Mouse (Mus musculus): ENCODE data around the gene Card6.

The Card6 gene

GRCm38 (mm10) chr15:5129111-5129805 is 20.9 kb upstream of the Card6 start:
- no peak for DNase-seq (ENCODE audit: low spot score)

GRCm38 (mm10) chr15:5128176-5128940 is 20.0 kb upstream of the Card6 start:
- DNase-seq (ENCODE audit: low spot score), result no peak

GRCm38 (mm10) chr15:5127487-5127886 is 19.1 kb upstream of the Card6 start:
- no peak for DNase-seq (ENCODE audit: low spot score)

GRCm38 (mm10) chr15:5126456-5126855 is 18.1 kb upstream of the Card6 start:
- DNase-seq (ENCODE audit: low spot score), result no peak

GRCm38 (mm10) chr15:5121535-5122313 is 13.4 kb upstream of the Card6 start:
- no peak for DNase-seq (ENCODE audit: low spot score)

- DNase-seq (ENCODE audit: low spot score), result no peak
Measured at GRCm38 (mm10) chr15:5119707-5120106, 11.4 kb upstream of the Card6 start.

GRCm38 (mm10) chr15:5119192-5119591 is 10.9 kb upstream of the Card6 start:
- DNase-seq (ENCODE audit: low spot score), result no peak

- no peak for DNase-seq (ENCODE audit: low spot score)
Measured at GRCm38 (mm10) chr15:5118626-5119025, 10.3 kb upstream of the Card6 start.

GRCm38 (mm10) chr15:5117031-5117601 is 8.8 kb upstream of the Card6 start:
- DNase-seq (ENCODE audit: low spot score), result no peak

GRCm38 (mm10) chr15:5116270-5117030 is 8.1 kb upstream of the Card6 start, which contains the start of gene Rpl37:
Gene Rpl37, plus strand, starts transcription at chr15:5116645.
- peak; percentile 96 for DNase-seq (ENCODE audit: low spot score)

- no peak for DNase-seq (ENCODE audit: low spot score)
Measured at GRCm38 (mm10) chr15:5115173-5115572, 6.8 kb upstream of the Card6 start.

GRCm38 (mm10) chr15:5112651-5113050 is 4.3 kb upstream of the Card6 start:
- DNase-seq (ENCODE audit: low spot score), result no peak

- no peak for DNase-seq (ENCODE audit: low spot score)
Measured at GRCm38 (mm10) chr15:5108655-5109040, 309 bp upstream of the Card6 start.

GRCm38 (mm10) chr15:5106293-5106692 is 2.0 kb downstream of the Card6 start:
- no peak for DNase-seq (ENCODE audit: low spot score)

GRCm38 (mm10) chr15:5105891-5106290 is 2.4 kb downstream of the Card6 start:
- no peak for DNase-seq (ENCODE audit: low spot score)

GRCm38 (mm10) chr15:5102312-5102711 is 6.0 kb downstream of the Card6 start:
- DNase-seq (ENCODE audit: low spot score), result no peak

- no peak for DNase-seq (ENCODE audit: low spot score)
Measured at GRCm38 (mm10) chr15:5097376-5097775, 11.0 kb downstream of the Card6 start.

- DNase-seq (ENCODE audit: low spot score), result no peak
Measured at GRCm38 (mm10) chr15:5095534-5096301, 12.6 kb downstream of the Card6 start.

GRCm38 (mm10) chr15:5090131-5090530 is 18.2 kb downstream of the Card6 start:
- no peak for DNase-seq (ENCODE audit: low spot score)

- DNase-seq (ENCODE audit: low spot score), result no peak
Measured at GRCm38 (mm10) chr15:5088850-5089608, 19.3 kb downstream of the Card6 start.
